Mouse (Mus musculus) megakaryocyte-erythroid progenitor cell, adult 5-6 weeks (primary cell): ENCODE measurements around the gene Tspoap1. TPM values are rescaled to one million over a fixed set of nuclear protein-coding genes. Genes with fewer than 3 reads are reported as not detected.
A peak's percentile ranks its signal among the peaks of the same experiment; 100 is the strongest.

Source experiments
- ATAC-seq: replicated peaks from 2 replicates; pipeline ENCODE4 v1.8.0; 2016; ENCODE audit warnings: mild to moderate bottlenecking, inconsistent platforms; ENCODE audit not compliant: severe bottlenecking, poor library complexity, low FRiP score, low TSS enrichment
- total RNA-seq, 2 experiments: library from RNA; stranded (forward) in 1 of 2; stranded (reverse) in 1 of 2; fragments of 200-1000, 215-1000 nt in 1 of 2; fragments of >200 nt in 1 of 2; fragmentation: Nextera tagmentation in 1 of 2; gene quantifications; 2 replicates each; pipeline ENCODE4 v1.2.3; 2014 to 2017

The Tspoap1 gene
- total RNA-seq, 2 experiments from 2014 or later = 5.4 to 20.3 TPM

DNA sequence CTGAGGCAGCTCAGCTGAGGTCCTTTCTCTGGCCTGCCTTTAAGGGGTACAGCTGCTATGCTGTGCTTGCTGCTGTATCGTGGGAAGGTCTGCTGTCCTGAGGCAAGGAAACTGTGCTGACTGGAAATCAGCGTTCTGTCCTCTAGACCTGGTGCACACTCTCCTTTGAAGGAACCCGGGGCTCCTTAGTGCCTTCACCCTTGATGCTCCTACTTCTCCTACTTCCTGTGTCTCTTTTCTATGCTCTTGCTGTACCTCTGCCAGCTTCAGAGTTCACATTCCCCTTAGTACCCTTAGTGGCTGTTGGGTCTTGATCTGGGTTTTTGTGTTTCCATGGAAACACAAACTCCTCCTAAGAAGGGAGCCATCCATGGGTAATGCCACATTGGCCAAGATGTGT lies 16.6 kb upstream of the Tspoap1 start:
- ATAC-seq = no peak

GRCm38 (mm10) chr11:87744964-87745363 lies 15.4 kb upstream of the Tspoap1 start:
- no peak for ATAC-seq

DNA sequence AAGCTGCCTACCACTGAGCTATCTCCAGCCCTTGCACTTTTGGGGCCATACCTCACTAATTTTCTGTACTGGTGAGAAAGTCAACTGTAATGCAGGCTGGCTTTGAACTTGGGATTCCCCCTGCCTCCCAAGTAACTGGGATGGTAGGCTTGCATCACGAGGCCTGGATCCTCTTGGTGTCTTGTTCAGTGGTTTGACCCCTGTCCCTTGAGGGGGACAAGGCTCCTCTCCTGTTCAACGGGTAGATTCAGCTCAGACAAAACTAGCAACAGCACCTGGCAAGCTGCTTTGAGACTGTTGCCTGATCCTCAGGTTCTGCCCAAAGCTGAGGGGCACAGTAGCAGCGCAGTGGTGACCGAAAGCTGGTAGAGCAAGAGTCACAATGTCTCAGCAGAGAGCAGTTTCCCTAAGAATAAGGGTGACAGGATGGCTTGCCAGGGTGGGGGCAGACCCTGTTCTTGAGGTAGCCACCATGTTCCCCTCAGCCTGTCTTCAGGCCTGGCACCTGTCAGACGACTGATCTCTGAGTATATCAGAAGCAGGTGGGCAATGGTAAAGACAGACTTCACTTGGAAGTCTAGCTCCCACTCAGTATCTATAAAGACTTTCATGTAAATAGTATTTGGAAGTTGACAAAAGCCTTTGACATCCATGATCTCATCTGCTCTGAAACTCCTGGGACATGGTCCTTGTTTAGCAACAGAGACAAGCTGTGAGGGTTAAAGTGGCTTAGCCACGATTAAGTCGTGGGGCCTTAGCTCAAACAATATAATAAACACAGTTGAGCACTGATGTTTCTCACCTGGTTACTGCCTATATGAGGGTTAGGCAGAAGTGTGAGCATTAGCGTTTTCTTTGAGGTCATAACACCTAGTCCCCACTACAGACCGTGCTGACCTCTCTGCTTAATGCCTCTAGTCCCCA lies 14.4 kb upstream of the Tspoap1 start:
- no peak for ATAC-seq

DNA sequence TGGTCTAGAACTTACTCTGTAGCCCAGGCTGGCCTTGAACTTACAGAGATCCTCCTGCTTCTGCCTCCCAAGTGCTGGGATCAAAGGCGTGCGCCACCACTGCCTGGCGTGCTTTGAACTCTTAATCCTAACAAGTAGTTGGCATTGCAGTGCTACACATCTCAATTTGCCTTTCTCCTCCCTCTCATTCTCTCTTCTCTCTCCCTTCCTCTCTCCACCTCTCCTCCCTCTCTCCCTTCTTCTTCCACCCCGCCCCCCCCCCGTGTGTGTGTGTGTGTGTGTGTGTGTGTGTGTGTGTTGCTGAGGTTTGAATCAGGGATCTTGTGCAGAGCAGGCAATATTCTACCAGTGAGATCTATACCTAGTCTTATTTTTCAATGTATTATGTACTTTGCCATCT lies 13.0 kb upstream of the Tspoap1 start:
- ATAC-seq = no peak

DNA sequence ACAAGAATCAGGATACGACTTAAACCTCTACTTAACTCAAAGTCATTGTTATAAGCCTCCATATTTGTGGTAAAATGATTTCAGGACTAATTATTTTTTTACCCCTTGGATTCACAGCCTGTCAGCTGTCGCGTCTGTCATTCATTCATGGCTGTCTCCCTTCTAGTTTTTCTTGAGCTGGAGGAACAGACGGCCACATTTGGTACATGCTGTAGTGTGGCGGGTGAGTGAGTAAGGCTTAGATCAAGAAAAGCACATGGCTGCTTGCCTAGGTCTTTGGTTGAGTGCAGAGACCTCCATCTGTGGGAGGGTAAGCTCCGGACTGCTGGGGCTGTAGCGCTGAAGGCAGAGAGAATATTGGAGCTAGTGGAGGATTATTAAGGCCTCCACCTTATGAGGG lies 12.6 kb upstream of the Tspoap1 start:
- ATAC-seq = no peak

GRCm38 (mm10) chr11:87748132-87749119 lies 11.9 kb upstream of the Tspoap1 start:
- peak; percentile 67 for ATAC-seq

- peak; percentile 75 for ATAC-seq
Observed at GRCm38 (mm10) chr11:87749192-87750042, 10.9 kb upstream of the Tspoap1 start.

DNA sequence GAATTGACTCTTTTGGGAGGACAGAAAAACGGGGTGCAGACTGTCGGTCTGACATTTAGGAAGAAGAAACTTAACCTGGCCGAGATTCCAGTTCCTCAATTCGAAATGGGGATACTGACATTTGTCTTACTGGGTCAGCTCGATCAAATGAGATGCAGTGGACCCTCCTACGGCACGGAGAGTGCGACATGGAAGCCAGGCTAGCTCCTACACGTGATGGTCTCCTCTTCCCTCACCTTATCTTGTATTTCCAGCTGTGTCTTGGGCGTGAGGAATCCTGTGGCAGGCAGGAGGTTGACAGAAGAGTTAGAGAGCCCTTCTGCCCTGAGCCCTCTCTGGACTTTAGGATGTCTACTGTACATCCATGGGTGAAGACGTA lies 10.3 kb upstream of the Tspoap1 start:
- peak; percentile 44 for ATAC-seq

GRCm38 (mm10) chr11:87750521-87750920 lies 9.8 kb upstream of the Tspoap1 start:
- no peak for ATAC-seq

DNA sequence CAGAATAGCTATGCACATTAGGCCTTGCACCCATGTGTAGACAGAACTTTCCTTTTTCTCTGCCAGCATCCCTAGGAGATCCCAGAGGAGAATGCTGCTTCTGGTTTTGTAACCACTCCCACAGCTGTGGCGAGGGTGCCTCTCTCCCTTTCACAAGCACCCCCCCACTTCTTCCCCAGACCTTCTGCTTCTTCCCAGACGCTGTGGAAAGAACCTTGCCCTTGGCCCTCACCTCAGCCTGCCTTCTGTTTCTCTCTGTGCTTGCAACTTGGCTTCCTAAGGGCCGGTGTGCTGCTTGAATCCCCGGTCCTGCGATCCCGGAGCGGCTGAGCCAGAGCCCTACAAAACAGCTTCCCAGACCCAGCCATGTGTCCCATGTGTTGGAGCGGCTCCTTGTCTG lies 9.3 kb upstream of the Tspoap1 start:
- no peak for ATAC-seq

GRCm38 (mm10) chr11:87751491-87751966 lies 8.8 kb upstream of the Tspoap1 start:
- no peak for ATAC-seq

GRCm38 (mm10) chr11:87752307-87752706 lies 8.0 kb upstream of the Tspoap1 start:
- ATAC-seq = no peak

GRCm38 (mm10) chr11:87753255-87753654 lies 7.1 kb upstream of the Tspoap1 start:
- no peak for ATAC-seq

- no peak for ATAC-seq
Observed at GRCm38 (mm10) chr11:87753891-87754501, 6.3 kb upstream of the Tspoap1 start.

GRCm38 (mm10) chr11:87754603-87755002 lies 5.7 kb upstream of the Tspoap1 start:
- ATAC-seq = no peak

DNA sequence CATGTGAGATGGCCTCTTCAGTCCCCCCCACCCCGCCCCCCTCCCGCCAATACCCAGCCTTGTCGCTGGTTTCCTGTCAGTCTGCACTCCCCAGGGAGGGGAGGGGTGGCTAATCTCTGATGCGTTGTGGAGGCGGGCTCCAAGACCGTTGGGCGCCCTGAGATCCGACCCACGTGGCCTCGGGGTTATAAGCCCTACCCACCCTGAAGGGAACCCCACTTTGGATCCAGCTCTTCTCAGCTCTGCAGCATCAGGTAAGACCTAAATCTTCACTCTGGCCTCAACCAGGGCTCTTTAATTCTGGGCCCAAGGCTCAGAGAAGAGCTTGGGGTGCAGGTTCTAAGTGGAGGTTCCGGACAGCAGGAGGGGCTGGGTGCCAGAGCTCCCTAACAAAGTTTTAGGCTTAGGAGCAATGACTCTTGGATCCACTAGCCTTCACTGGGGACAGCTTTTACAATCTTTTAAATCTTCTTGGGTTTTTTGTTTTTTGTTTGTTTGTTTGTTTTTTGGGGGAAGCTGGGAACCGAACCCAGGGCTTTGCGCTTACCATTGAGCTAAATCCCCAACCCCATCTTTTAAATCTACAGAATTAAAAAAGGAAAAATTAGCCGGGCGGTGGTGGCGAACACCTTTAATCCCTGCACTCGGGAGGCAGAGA lies 4.9 kb upstream of the Tspoap1 start:
- peak; percentile 43 for ATAC-seq

- no peak for ATAC-seq
Observed at GRCm38 (mm10) chr11:87756251-87756820, 4.0 kb upstream of the Tspoap1 start.
